Mouse (Mus musculus) hindbrain, embryonic 13.5 days (tissue): ENCODE measurements at regions not wholly inside any gene's neighbourhood (a gene's known extent, or its start where the extent isn't known, plus 50 kb on each side); places are given as distances from the start of the nearest gene placed in this dataset.

Source experiments
- ATAC-seq: fragments of 200-750 bp; cut with Nextera tagmentation; 2 replicates; pipeline ENCODE4 v1.8.0; 2017; ENCODE audit warnings: moderate TSS enrichment; ENCODE audit not compliant: low FRiP score
- H3K27ac ChIP-seq: fragments of 300-500 bp; sonication (generic); 2 replicates; pipeline ENCODE4 v1.5.1; 2015; ENCODE audit warnings: inconsistent platforms, mild to moderate bottlenecking, moderate library complexity
- H3K27me3 ChIP-seq: fragments of 300-500 bp; sonication (generic); 2 replicates; pipeline ENCODE4 v1.6.1; 2015; ENCODE audit warnings: mild to moderate bottlenecking, inconsistent platforms
- H3K36me3 ChIP-seq: fragments of 300-500 bp; sonication (generic); 2 replicates; pipeline ENCODE4 v1.6.1; 2015; ENCODE audit warnings: mild to moderate bottlenecking, inconsistent platforms
- H3K4me1 ChIP-seq: fragments of 300-500 bp; sonication (generic); replicated peaks from 2 replicates; pipeline ENCODE4 v1.6.1; 2015; ENCODE audit warnings: inconsistent platforms
- H3K4me2 ChIP-seq: fragments of 300-500 bp; sonication (generic); 2 replicates; pipeline ENCODE4 v1.6.1; 2015; ENCODE audit warnings: inconsistent platforms, mild to moderate bottlenecking, moderate library complexity
- H3K4me3 ChIP-seq: fragments of 300-500 bp; sonication (generic); 2 replicates; pipeline ENCODE4 v1.5.1; 2015; ENCODE audit warnings: mild to moderate bottlenecking, inconsistent platforms
- H3K9ac ChIP-seq: fragments of 300-500 bp; sonication (generic); 2 replicates; pipeline ENCODE4 v1.6.1; 2015; ENCODE audit warnings: mild to moderate bottlenecking, inconsistent platforms
- H3K9me3 ChIP-seq: fragments of 300-500 bp; sonication (generic); 2 replicates; pipeline ENCODE4 v1.6.1; 2016; ENCODE audit warnings: inconsistent platforms
- WGBS: fragments of 180-500 bp; shearing (Covaris S2); methylation state at CpG from one replicate; pipeline ENCODE4 v1.1.7; 2015; 5-methylcytosine and 5-hydroxymethylcytosine counted together

DNA sequence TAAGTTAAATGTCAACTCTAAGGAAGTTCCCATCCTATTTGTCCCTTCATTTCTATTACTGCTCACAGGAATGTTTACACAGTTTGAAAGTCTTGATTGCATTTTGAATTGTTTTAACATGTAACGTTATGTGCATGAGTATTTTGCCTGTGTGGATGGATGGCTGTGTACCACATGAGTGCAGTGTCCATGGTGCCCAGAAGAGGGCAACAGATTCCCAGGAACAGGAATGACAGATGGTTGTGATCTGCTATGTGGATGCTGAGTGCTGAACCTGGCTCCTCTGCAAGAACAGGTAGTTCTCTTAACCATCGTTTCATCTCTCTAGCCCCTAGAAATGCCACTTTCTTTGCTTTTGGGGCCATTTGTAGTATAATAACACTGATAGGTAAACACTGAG, 597.9 kb upstream of the Zwint start:
- Histone ChIP-seq H3K27me3 (no peaks in the 10 kb centered on the region), H3K27ac (no peak overlapping the region), H3K4me2 (no peak overlapping the region), H3K36me3 (no peaks in the 10 kb centered on the region), H3K4me3 (no peak overlapping the region), H3K9me3 (no peaks in the 10 kb centered on the region), H3K9ac (no peak overlapping the region), H3K4me1 (no peaks in the 10 kb centered on the region)
- 83% methylated on average over 2 of the region's 2 CpGs for WGBS
- no peak for ATAC-seq

DNA sequence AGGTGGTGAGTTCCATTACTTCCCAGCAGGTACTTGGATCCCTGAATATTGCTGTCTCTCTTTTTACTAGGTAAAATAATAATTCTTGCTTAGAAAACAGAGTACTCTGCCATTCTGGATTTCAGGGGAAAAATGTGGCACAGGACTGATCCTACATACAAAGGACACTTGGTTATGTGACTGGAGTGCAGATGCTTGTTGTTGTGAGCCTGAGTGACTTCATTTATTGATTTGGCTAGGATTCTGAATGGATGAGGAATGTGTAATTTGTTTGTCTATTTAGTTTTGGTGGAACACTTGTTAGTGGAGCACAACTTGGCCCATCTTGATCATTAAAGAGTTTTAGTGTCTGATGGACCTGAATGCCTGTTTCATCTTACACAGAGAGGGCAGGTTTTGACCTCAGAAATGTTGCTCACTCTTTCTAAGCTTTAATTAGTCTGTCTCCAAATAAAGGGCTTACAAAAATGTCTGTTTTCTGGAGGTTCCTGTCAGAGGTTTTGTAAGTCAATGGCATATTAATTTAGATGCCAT, 583.4 kb upstream of the Zwint start:
- no peaks in the 10 kb centered on the region for H3K4me1 ChIP-seq
- H3K27me3 ChIP-seq = no peaks in the 10 kb centered on the region
- H3K4me2 ChIP-seq = no peak overlapping the region
- H3K4me3 ChIP-seq = no peak overlapping the region
- ATAC-seq = no peak
- no peak overlapping the region for H3K9ac ChIP-seq
- H3K36me3 ChIP-seq = no peaks in the 10 kb centered on the region
- no peaks in the 10 kb centered on the region for H3K9me3 ChIP-seq
- H3K27ac ChIP-seq = no peak overlapping the region

DNA sequence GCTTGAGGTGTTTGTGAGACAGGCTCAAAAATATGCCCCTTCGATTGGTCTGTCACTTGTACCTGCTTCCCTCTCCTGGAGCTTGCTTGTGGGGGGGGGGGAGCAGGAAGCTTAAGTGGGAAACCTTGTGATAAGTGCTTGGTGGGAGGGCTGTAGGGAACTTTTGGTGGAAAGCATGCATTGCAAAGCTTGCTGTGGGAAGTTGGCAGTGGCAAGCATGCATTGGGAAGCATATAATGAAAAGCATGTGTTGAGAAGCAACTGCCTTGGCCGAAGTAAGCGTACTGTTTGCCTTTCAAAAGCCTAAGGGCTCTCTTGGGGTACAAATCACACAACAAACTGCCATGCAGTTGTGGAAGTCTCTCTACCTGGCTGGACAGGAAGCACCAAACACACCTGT, 576.3 kb upstream of the Zwint start:
- Histone ChIP-seq H3K4me1 (no peaks in the 10 kb centered on the region), H3K4me3 (no peak overlapping the region), H3K4me2 (no peak overlapping the region), H3K36me3 (no peaks in the 10 kb centered on the region), H3K9me3 (no peaks in the 10 kb centered on the region), H3K27me3 (no peaks in the 10 kb centered on the region), H3K27ac (no peak overlapping the region), H3K9ac (no peak overlapping the region)
- 85% methylated on average over 3 of the region's 3 CpGs for WGBS
- ATAC-seq = no peak

DNA sequence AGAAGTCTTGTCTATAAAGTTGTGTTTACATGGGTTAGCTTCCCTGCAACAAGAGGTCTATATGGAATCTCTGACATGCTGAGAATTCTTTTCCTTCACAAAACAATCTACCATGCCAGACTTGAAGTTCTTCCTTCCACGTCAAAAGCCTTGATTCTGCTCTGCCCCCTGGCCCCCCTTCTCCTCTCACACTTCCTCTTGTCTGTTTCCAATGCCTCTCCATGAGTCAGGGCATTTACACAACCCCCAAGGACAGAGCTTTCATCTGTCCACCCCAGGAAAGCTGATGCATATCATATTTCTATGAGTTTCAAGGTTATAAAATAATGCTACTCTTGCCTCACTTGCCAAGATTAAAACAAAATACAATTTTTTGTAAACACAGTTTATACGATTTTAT, 557.7 kb upstream of the Zwint start:
- Histone ChIP-seq H3K4me3 (no peak overlapping the region), H3K9me3 (no peaks in the 10 kb centered on the region), H3K36me3 (no peaks in the 10 kb centered on the region), H3K27me3 (no peaks in the 10 kb centered on the region), H3K4me2 (no peak overlapping the region), H3K9ac (no peak overlapping the region), H3K27ac (no peak overlapping the region), H3K4me1 (no peaks in the 10 kb centered on the region)
- ATAC-seq = no peak
- 68% methylated on average over 2 of the region's 2 CpGs for WGBS

DNA sequence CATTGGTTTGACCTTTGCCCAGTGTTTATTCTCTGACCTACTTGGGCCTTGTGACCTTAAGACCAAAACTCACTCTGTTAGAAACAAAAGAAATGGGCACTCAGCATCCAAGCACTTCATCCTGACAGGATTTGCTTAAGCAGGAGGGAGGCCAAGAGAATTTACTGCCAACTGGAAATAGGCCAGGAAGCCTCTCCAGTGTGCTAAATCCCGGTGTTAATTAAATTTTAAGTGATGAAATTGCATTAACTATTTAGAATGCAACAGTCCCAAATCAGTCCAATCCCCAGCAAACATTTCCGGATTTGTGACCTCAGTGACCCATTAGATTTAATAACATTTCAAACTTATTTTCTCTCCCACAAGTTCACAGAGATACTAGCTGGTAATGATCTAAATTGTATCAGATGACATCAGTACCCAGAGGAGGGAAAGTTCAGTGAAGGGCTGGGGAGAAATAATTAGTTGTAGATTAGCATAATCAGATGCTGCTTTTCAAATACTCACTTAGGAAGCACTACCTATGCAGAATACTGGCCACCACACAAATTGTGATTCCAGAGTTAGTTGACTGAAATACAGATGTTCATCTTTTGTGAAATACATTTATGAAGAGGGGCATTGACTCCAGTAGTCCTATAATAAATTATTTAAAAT, 555.4 kb upstream of the Zwint start:
- Histone ChIP-seq H3K9ac (no peak overlapping the region), H3K4me1 (no peaks in the 10 kb centered on the region), H3K27ac (no peak overlapping the region), H3K4me3 (no peak overlapping the region), H3K4me2 (no peak overlapping the region), H3K36me3 (no peaks in the 10 kb centered on the region), H3K9me3 (no peaks in the 10 kb centered on the region), H3K27me3 (no peaks in the 10 kb centered on the region)
- peak; percentile 61; the same call in 1 of the 2 replicates for ATAC-seq
- 67% methylated on average over 2 of the region's 2 CpGs for WGBS

DNA sequence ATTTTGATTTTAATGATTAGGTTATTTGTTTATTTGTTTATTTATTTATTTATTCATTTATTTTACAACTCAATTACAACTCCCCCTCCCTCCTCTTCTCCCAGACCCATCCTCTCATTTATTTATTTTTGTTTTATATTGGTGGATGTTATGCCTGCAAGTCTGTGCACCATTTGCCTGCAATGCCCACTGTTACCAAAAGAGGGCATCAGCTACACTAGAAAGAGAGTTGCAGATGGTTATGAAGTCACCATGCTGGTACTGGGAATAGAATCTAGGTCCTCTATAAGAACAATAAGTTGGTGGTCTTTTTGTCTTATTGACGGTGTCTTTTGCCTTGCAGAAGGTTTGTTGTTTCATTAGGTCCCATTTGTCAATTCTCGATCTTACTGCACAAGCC, 535.2 kb upstream of the Zwint start:
- Histone ChIP-seq H3K27me3 (no peaks in the 10 kb centered on the region), H3K36me3 (no peaks in the 10 kb centered on the region), H3K9ac (no peak overlapping the region), H3K4me1 (no peaks in the 10 kb centered on the region), H3K9me3 (no peaks in the 10 kb centered on the region; the same call in 1 of the 2 replicates), H3K27ac (no peak overlapping the region), H3K4me2 (no peak overlapping the region), H3K4me3 (no peak overlapping the region)
- no peak for ATAC-seq
- 99% methylated on average over 2 of the region's 2 CpGs for WGBS

DNA sequence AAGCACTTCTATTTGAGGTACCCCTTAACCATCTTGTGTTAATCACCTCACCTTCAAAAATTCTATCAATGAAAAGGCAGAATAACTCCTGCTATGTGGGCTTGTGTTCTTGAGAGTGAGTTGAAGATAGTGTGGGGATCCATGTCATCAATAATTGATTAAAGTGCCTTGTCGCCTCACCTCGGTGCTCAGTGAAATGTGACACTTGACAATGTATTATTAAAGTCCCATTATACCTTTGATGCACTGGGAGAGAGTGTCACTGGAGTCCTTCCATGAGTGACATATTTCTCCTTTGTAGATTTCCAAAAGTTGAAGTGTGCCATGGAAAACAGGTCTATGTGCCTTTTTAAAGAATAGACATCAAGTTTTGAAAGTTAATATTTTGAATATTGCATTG, 522.2 kb upstream of the Zwint start:
- H3K9me3 ChIP-seq = no peaks in the 10 kb centered on the region

More for the DNA sequence above, 522.2 kb upstream of the Zwint start:
- H3K27ac ChIP-seq = no peak overlapping the region
- no peaks in the 10 kb centered on the region for H3K27me3 ChIP-seq
- no peak overlapping the region for H3K4me2 ChIP-seq
- no peak overlapping the region for H3K4me3 ChIP-seq
- no peak for ATAC-seq
- no peaks in the 10 kb centered on the region for H3K36me3 ChIP-seq
- no peaks in the 10 kb centered on the region for H3K4me1 ChIP-seq
- WGBS = 76% methylated on average over 2 of the region's 2 CpGs
- no peak overlapping the region for H3K9ac ChIP-seq
